Mouse (Mus musculus): Measurements from ENCODE around the gene Ddi1. TPM values are rescaled to one million over a fixed set of nuclear protein-coding genes. Genes with fewer than 3 reads are reported as not detected.

The Ddi1 gene
- polyA plus RNA-seq (2012; rRNA removed), result not detected in 2 replicates

DNA sequence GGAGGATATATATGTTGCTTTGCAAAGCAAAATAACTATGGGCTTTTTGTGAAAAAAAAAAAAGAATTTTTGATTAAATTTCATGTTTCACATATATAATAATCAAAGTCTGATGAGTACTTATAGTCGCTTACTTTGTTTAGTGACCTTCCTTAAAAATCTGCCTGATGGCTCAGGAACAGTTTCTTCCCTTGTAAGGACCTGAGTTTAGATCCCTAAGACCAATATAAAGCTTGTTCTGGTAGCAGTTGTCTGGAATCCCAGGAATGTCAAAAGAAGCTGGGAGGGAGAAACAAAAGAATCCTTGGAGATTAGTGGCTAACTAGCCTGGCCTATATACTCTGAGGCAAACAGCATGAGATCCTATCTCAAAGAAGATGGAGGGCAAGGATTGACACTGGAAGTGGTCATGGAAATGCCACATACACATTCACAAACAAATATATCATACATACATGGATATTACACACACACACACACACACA is at the start of gene Ddi1:
Gene Ddi1, minus strand, starts transcription at position 51 of the 485 bp plus-strand sequence.

Other genes with a start within 250 kb of the Ddi1 start
- gene Pdgfd, start 101.3 kb downstream of the Ddi1 start, polyA plus RNA-seq (2012; rRNA removed), result 1.3 and 1.8 TPM in 2 replicates

All from central nervous system, embryonic 18 days (tissue).